Mouse (Mus musculus) monocyte, adult 5-6 weeks (primary cell): ENCODE results near the gene Slx4ip. TPM values are rescaled to one million over a fixed set of nuclear protein-coding genes. Genes with fewer than 3 reads are reported as not detected.

ENCODE experiments used
- ATAC-seq: fragments of 153-309, 156-312 bp; replicated peaks from 2 replicates; pipeline ENCODE4 v1.8.0; 2017; ENCODE audit warnings: mild to moderate bottlenecking; ENCODE audit not compliant: low TSS enrichment, insufficient number of reproducible peaks, severe bottlenecking, poor library complexity, low FRiP score
- total RNA-seq: library from RNA; stranded (forward); fragments of 200-1000, 200-491, 200-594 nt; gene quantifications from 3 replicates; pipeline ENCODE4 v1.2.3, GENCODE M21; 2017

The Slx4ip gene
- total RNA-seq, 1 experiment from 2014 or later: 1.5 TPM

- ATAC-seq: 0 out of 2 replicates have a peak, but pooled peaks have one; percentile 4
Observed at GRCm38 (mm10) chr2:137115241-137116024, 224.4 kb downstream of the Slx4ip start.

- ATAC-seq: no peak
Observed at GRCm38 (mm10) chr2:137116025-137116674, 225.1 kb downstream of the Slx4ip start, which contains the start of gene Jag1. TSS of gene Jag1 (minus strand) at chr2:137116644.

- peak; percentile 33; the same call in 1 of the 2 replicates for ATAC-seq
Observed at GRCm38 (mm10) chr2:137116675-137117320, 225.8 kb downstream of the Slx4ip start.

GRCm38 (mm10) chr2:137117321-137117690, 226.3 kb downstream of the Slx4ip start:
- peak; percentile 11 for ATAC-seq

Other genes with a start within 250 kb of the Slx4ip start
- not detected in 3 replicates for gene Snap25, start 177.8 kb upstream of the Slx4ip start, total RNA-seq
- 13.4 to 63.0 TPM in 2 of 3 replicates, not detected in the other for gene AL731706.2, start 5.5 kb upstream of the Slx4ip start, total RNA-seq
- gene AL731706.1, start 171 bp downstream of the Slx4ip start, total RNA-seq: 0.75 to 13.1 TPM (median 5.0 TPM) in 3 replicates
- 7.8 to 10.7 TPM (median 8.8 TPM) in 3 replicates for gene Mkks, start 171 bp downstream of the Slx4ip start, total RNA-seq
- gene Jag1, start 225.4 kb downstream of the Slx4ip start, total RNA-seq: 7.4 to 10.4 TPM (median 8.6 TPM) in 3 replicates